In genomic region chr6:51658360-51658759, GRCm38 (mm10) we compare ENCODE assay signal across 13 mouse cellular contexts.
DNase-seq lines count a peak whose midpoint lies in the region; ATAC-seq and TF ChIP-seq lines count a peak whose summit lies in the region.
"Had no signal": no experiment of that assay in that cellular context is flagged by ENCODE, and none has a peak within 500 bp of the region (broad histone marks: within the 10 kb centered on the region; RNA-seq: fewer than 3 reads in every experiment).

No protein-coding gene starts in this region.

- no peaks in the 10 kb centered on the region for H3K27me3 ChIP-seq in embryonic facial prominence, embryonic 11.5 days (ENCODE audit: control insufficient read depth, insufficient read depth, low read length)
- H3K27me3 ChIP-seq in hindbrain, embryonic 12.5 days, result no peaks in the 10 kb centered on the region
- H3K27me3 ChIP-seq in midbrain, embryonic 12.5 days, result no peaks in the 10 kb centered on the region
- H3K27me3 ChIP-seq: CH12.LX; limb, embryonic 15.5 days had no signal

- ATAC-seq in embryonic facial prominence, embryonic 11.5 days (replicated peaks; ENCODE audit: insufficient number of reproducible peaks, low FRiP score, low TSS enrichment, low read depth), result no peak
- ATAC-seq in hindbrain, embryonic 12.5 days (ENCODE audit: low FRiP score), result no peak
- no peak for ATAC-seq in midbrain, embryonic 12.5 days (ENCODE audit: low FRiP score, low read depth)
- no peak for ATAC-seq in erythroblast, adult 5-6 weeks (replicated peaks; ENCODE audit: low FRiP score, poor library complexity, severe bottlenecking)

- H3K36me3 ChIP-seq in embryonic facial prominence, embryonic 11.5 days (replicated peaks; ENCODE audit: control insufficient read depth, insufficient read depth, low read depth, low read length), result no peaks in the 10 kb centered on the region
- H3K36me3 ChIP-seq in hindbrain, embryonic 12.5 days, result no peaks in the 10 kb centered on the region
- no peaks in the 10 kb centered on the region for H3K36me3 ChIP-seq in midbrain, embryonic 12.5 days
- H3K36me3 ChIP-seq: limb, embryonic 15.5 days had no signal

- DNase-seq in brain, embryonic 14.5 days (ENCODE audit: low read depth), result peak; percentile 66
- peak; percentile 20 for DNase-seq in embryonic facial prominence, embryonic 11.5 days (ENCODE audit: low spot score)
- no peak for DNase-seq in adrenal gland, adult 8-10 months
- no peak for DNase-seq in yolk sac, embryonic 10.5 days (ENCODE audit: low spot score)
- DNase-seq in Muller cell, postnatal 12 days (ENCODE audit: inconsistent ontology term), result no peak
- DNase-seq: adrenal gland, postnatal 36 days; cerebellum, adult 9-10 months; lung, postnatal 4 days had no signal

- WGBS in embryonic facial prominence, embryonic 11.5 days, result 18% methylated on average over 8 of the region's 8 CpGs
- 6% methylated on average over 8 of the region's 8 CpGs for WGBS in hindbrain, embryonic 12.5 days
- 10% methylated on average over 8 of the region's 8 CpGs for WGBS in midbrain, embryonic 12.5 days

- H3K9me3 ChIP-seq in embryonic facial prominence, embryonic 11.5 days (replicated peaks; ENCODE audit: control insufficient read depth, low read length), result no peaks in the 10 kb centered on the region
- no peaks in the 10 kb centered on the region for H3K9me3 ChIP-seq in hindbrain, embryonic 12.5 days (replicated peaks)
- no peaks in the 10 kb centered on the region for H3K9me3 ChIP-seq in midbrain, embryonic 12.5 days
- H3K9me3 ChIP-seq: limb, embryonic 15.5 days had no signal

- no peak overlapping the region for H3K4me2 ChIP-seq in embryonic facial prominence, embryonic 11.5 days (ENCODE audit: low read depth, low read length)
- 0 out of 2 replicates have a peak overlapping the region, but pooled peaks have one; percentile 24 for H3K4me2 ChIP-seq in hindbrain, embryonic 12.5 days (replicated peaks)
- no peak overlapping the region for H3K4me2 ChIP-seq in midbrain, embryonic 12.5 days (replicated peaks)
- H3K4me2 ChIP-seq: limb, embryonic 15.5 days had no signal

- TF ChIP-seq POLR2A in brain, embryonic 14.5 days (IDR thresholded peaks at IDR 0.05; ENCODE audit: borderline replicate concordance, extremely low read depth, insufficient read depth, insufficient read length, poor library complexity, severe bottlenecking), result no peak

- no peak for TF ChIP-seq CTCF in brain, embryonic 14.5 days (IDR thresholded peaks at IDR 0.05; ENCODE audit: borderline replicate concordance, extremely low read depth, insufficient read depth, insufficient read length)

- H3K9ac ChIP-seq in embryonic facial prominence, embryonic 11.5 days (replicated peaks; ENCODE audit: low read length), result no peak overlapping the region; the same call in 1 of the 2 replicates
- H3K9ac ChIP-seq in hindbrain, embryonic 12.5 days, result peak overlapping the region; percentile 27; the same call in 1 of the 2 replicates
- no peak overlapping the region for H3K9ac ChIP-seq in midbrain, embryonic 12.5 days (replicated peaks)
- H3K9ac ChIP-seq: limb, embryonic 15.5 days had no signal

- no peaks in the 10 kb centered on the region; the same call in 1 of the 2 replicates for H3K4me1 ChIP-seq in embryonic facial prominence, embryonic 11.5 days (ENCODE audit: control insufficient read depth, insufficient read depth, low read length)
- H3K4me1 ChIP-seq in hindbrain, embryonic 12.5 days, result peaks cover 30% of the 10 kb centered on the region
- peaks cover 31% of the 10 kb centered on the region for H3K4me1 ChIP-seq in midbrain, embryonic 12.5 days

- H3K27ac ChIP-seq in embryonic facial prominence, embryonic 11.5 days (replicated peaks; ENCODE audit: low read depth, low read length), result no peak overlapping the region
- H3K27ac ChIP-seq in hindbrain, embryonic 12.5 days, result peak overlapping the region; percentile 85
- peak overlapping the region; percentile 88 for H3K27ac ChIP-seq in midbrain, embryonic 12.5 days (replicated peaks)
- H3K27ac ChIP-seq: limb, embryonic 15.5 days had no signal

- no peak overlapping the region for H3K4me3 ChIP-seq in embryonic facial prominence, embryonic 11.5 days (ENCODE audit: low read depth, low read length)
- no peak overlapping the region for H3K4me3 ChIP-seq in hindbrain, embryonic 12.5 days
- H3K4me3 ChIP-seq in midbrain, embryonic 12.5 days, result no peak overlapping the region
- H3K4me3 ChIP-seq: limb, embryonic 15.5 days had no signal

Comparison
In these comparisons a context has a peak if more than half of its experiments do, and no peak if none do; other contexts are left out.
1. DNase-seq: peak in brain, embryonic 14.5 days (single experiment) and embryonic facial prominence, embryonic 11.5 days (single experiment); none in adrenal gland, adult 8-10 months (single experiment), yolk sac, embryonic 10.5 days (single experiment) and Muller cell, postnatal 12 days (single experiment).